Mouse (Mus musculus) forebrain, postnatal 0 days (tissue): Measurements from ENCODE around the gene Adamtsl3. TPM values are rescaled to one million over a fixed set of nuclear protein-coding genes. Genes with fewer than 3 reads are reported as not detected.

Experiments used
- ATAC-seq: fragments of 200-750 bp; cut with Nextera tagmentation; 2 replicates; pipeline ENCODE4 v1.8.0; 2017; ENCODE audit warnings: mild to moderate bottlenecking, moderate library complexity
- DNase-seq: peaks from one replicate; pipeline ENCODE4 v3.0.0-alpha.2; 2015
- H3K27ac ChIP-seq: fragments of 300-500 bp; sonication (generic); 2 replicates; pipeline ENCODE4 v1.5.1; 2014; ENCODE audit warnings: low read depth, mild to moderate bottlenecking, antibody characterized with exemption, low read length, moderate library complexity, mixed read lengths
- H3K27me3 ChIP-seq: fragments of 300-500 bp; sonication (generic); 2 replicates; pipeline ENCODE4 v1.6.1; 2014; ENCODE audit warnings: mild to moderate bottlenecking, low read length, mixed read lengths; ENCODE audit not compliant: insufficient read depth
- H3K36me3 ChIP-seq: fragments of 300-500 bp; sonication (generic); 2 replicates; pipeline ENCODE4 v1.6.1; 2014; ENCODE audit warnings: mild to moderate bottlenecking, moderate library complexity; ENCODE audit not compliant: insufficient read depth
- H3K4me1 ChIP-seq: fragments of 300-500 bp; sonication (generic); 2 replicates; pipeline ENCODE4 v1.6.1; 2014; ENCODE audit warnings: antibody characterized with exemption; ENCODE audit not compliant: insufficient read depth
- H3K4me2 ChIP-seq: fragments of 300-500 bp; sonication (generic); 2 replicates; pipeline ENCODE4 v1.6.1; 2014; ENCODE audit warnings: low read depth, mild to moderate bottlenecking, moderate library complexity
- H3K4me3 ChIP-seq: fragments of 300-500 bp; sonication (generic); 2 replicates; pipeline ENCODE4 v1.5.1; 2014; ENCODE audit warnings: low read depth, low read length, mixed read lengths
- H3K9ac ChIP-seq: fragments of 300-500 bp; sonication (generic); 2 replicates; pipeline ENCODE4 v1.6.1; 2014; ENCODE audit warnings: mild to moderate bottlenecking
- H3K9me3 ChIP-seq: fragments of 300-500 bp; sonication (generic); 2 replicates; pipeline ENCODE4 v1.6.1; 2016; ENCODE audit warnings: low read length
- CTCF ChIP-seq: sonication (generic); IDR thresholded peaks from 2 replicates; pipeline ENCODE4 v1.5.1; 2016; ENCODE audit warnings: antibody characterized with exemption, control low read depth, low read depth
- WGBS: fragments of 180-500 bp; shearing (Covaris S2); extraction: QIAGEN DNeasy Blood & Tissue Kit; methylation state at CpG from one replicate; pipeline ENCODE4 v1.1.7; 2014; 5-methylcytosine and 5-hydroxymethylcytosine counted together
- polyA plus RNA-seq: library from polyadenylated mRNA; unstranded; fragments of >200 nt; fragmentation: Nextera tagmentation; extraction: Ambion mirVana; gene quantifications from 2 replicates; pipeline ENCODE4 v1.2.1, GENCODE M21; 2015
- total RNA-seq: library from RNA; depleted of rRNA; stranded (reverse); fragments of >200 nt; gene quantifications from 2 replicates; pipeline ENCODE4 v1.2.3, GENCODE M21; 2014

Adamtsl3 gene
- total and polyA plus RNA-seq, 2 experiments from 2014 or later: 0.61 to 4.8 TPM

DNA sequence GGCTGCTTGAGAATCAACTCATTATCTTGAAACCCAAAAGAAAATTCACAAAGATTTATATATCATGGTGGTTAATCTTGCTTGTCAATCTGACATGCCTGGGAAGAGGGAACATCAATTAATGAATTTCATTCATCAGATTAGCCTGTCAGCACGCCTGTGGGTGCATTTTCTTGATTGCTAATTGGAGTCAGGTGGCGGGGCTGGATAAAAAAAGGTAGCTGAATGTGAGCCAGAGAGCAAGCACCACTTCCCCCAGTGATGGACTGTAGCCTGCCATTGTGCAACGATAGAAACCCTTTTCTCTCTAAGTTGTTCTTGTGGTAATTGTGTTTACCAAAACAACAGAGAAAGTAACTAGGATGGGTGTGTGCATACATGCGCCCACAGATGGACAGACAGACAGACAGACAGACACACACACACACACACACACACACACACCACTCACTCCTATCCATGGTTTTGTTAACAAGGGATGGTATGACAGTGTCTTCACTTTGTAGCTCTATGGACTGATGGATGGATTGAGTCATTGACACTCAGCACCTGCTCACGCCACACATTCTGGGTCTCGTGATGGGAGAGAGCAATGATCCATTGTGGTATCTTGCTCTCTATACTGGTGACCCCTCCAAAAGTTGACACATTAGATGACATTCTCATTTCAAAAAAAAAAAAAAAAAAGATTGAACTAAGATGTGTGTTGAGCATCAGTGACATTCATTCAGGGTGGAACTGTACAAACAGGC is 59.1 kb downstream of the Adamtsl3 start:
- peaks cover 4% of the 10 kb centered on the region; the same call in 1 of the 2 replicates for H3K4me1 ChIP-seq
- TF ChIP-seq CTCF: no peak
- H3K9me3 ChIP-seq: no peaks in the 10 kb centered on the region
- H3K27me3 ChIP-seq: no peaks in the 10 kb centered on the region
- H3K9ac ChIP-seq: no peak overlapping the region
- WGBS: 30% methylated on average over 6 of the region's 6 CpGs
- no peak overlapping the region for H3K4me3 ChIP-seq
- no peaks in the 10 kb centered on the region for H3K36me3 ChIP-seq
- DNase-seq: no peak
- H3K4me2 ChIP-seq: no peak overlapping the region
- ATAC-seq: no peak
- H3K27ac ChIP-seq: no peak overlapping the region

DNA sequence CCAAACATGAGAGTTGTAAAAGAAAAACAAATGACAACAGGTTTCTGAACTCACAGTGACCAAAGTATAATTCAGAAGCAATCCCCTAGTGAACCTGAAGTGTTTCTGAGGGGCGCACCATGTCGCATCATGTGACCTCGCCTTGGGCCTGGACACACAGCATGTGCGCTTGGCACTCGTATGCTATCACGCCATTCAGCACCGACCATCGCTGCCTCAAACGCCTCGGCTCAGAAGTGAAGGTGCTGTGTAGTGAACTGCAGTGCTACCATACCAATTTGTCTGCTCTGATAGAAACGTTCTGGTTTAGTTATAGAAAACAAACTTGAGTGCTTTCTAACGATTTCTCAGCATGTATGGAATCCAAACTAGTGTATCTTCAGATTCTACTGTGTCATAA is 59.7 kb downstream of the Adamtsl3 start:
- H3K9ac ChIP-seq: no peak overlapping the region
- peaks cover 4% of the 10 kb centered on the region; the same call in 1 of the 2 replicates for H3K4me1 ChIP-seq
- WGBS: 38% methylated on average over 12 of the region's 12 CpGs
- no peak for TF ChIP-seq CTCF
- H3K27me3 ChIP-seq: no peaks in the 10 kb centered on the region
- ATAC-seq (no peak), DNase-seq (no peak)
- H3K27ac ChIP-seq: no peak overlapping the region
- H3K4me3 ChIP-seq: no peak overlapping the region
- H3K9me3 ChIP-seq: no peaks in the 10 kb centered on the region
- no peaks in the 10 kb centered on the region for H3K36me3 ChIP-seq
- H3K4me2 ChIP-seq: no peak overlapping the region

DNA sequence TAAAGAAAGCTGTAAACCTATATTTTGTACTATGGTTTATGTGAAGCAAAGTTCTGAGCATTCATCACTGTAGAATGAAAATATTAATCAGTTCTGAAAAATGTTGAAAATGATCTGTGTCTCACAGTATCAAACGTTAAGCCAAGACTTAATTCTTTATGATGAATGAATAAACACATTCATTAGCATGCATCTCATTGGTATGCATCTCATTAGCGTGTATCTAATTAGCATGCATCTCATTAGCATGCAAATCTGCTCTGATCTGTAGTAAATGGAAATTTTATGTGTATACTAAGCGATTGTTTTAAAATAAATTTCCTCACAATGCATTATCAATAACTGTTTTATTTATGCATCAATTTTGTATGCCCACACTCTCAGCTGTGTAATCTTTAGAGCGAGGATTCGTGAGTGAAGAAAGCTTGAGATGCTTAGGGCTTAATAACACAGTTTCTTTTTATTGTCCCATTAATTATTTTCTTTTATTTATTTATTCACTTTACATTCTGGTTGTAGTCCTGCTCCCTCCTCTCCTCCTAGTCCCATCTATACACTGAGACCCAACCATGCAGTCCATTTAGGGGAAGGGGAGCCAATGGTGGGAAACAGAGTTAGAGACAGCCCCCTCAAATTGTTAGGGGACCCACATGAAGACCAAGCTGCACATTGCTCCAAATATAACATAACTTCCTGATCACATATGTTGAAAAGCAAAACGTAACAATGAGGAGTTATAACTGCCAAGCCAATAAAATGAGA is 60.4 kb downstream of the Adamtsl3 start:
- DNase-seq: no peak
- peaks cover 4% of the 10 kb centered on the region; the same call in 1 of the 2 replicates for H3K4me1 ChIP-seq

DNA sequence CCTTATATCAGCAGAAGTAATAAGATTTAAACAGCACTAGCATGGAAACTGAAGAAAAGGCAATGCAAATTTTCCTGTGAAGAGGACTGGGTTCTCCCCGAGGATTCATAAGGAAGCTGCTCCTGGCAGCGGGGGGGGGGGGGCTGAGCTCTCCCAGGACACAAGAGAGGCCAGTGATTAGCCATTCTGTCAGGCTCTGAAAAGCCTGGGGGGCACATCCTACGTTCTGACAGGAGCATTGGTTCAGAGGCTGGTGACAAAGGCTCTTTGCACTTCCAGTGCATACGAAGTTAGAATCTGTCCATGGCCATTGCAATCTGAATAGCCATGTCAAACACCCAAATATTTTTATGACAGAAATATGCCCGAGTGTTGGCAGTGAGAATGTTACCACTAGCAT is 61.4 kb downstream of the Adamtsl3 start:
- peaks cover 4% of the 10 kb centered on the region; the same call in 1 of the 2 replicates for H3K4me1 ChIP-seq
- no peak overlapping the region for H3K4me3 ChIP-seq
- no peak overlapping the region for H3K9ac ChIP-seq
- no peak overlapping the region for H3K4me2 ChIP-seq
- no peak for ATAC-seq
- no peaks in the 10 kb centered on the region for H3K36me3 ChIP-seq
- no peak overlapping the region for H3K27ac ChIP-seq
- TF ChIP-seq CTCF: no peak
- no peaks in the 10 kb centered on the region for H3K9me3 ChIP-seq
- no peak for DNase-seq
- no peaks in the 10 kb centered on the region for H3K27me3 ChIP-seq
- 15% methylated on average over 5 of the region's 5 CpGs for WGBS

More for the DNA sequence above, 60.4 kb downstream of the Adamtsl3 start:
- Histone ChIP-seq H3K4me2 (no peak overlapping the region), H3K9me3 (no peaks in the 10 kb centered on the region), H3K36me3 (no peaks in the 10 kb centered on the region), H3K27ac (no peak overlapping the region), H3K9ac (no peak overlapping the region), H3K27me3 (no peaks in the 10 kb centered on the region), H3K4me3 (no peak overlapping the region)
- no peak for TF ChIP-seq CTCF
- ATAC-seq: peak; percentile 25; the same call in 1 of the 2 replicates
- 29% methylated on average over 6 of the region's 6 CpGs for WGBS

DNA sequence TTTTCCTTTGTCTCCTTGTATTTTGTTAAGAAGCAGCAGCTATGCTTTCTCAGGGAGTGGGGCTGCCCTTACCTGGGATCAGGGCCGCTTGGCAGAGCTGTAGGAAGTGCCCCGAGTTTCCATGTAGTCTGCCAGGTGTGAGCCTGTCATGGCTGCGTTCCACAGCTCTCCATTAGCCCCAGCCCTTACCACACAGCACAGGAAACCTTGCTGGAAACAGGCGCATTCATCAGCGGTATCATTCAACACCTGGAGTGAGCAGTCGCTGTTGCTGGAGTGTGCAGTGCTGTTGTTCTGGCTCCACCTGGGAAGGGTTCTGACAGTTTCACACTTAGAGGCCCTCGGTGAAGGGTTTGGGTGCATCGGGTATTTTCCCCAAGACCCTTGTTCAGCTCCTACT is 62.1 kb downstream of the Adamtsl3 start:
- Histone ChIP-seq H3K9me3 (no peaks in the 10 kb centered on the region), H3K27ac (no peak overlapping the region), H3K9ac (no peak overlapping the region), H3K36me3 (no peaks in the 10 kb centered on the region), H3K27me3 (no peaks in the 10 kb centered on the region), H3K4me1 (peaks cover 4% of the 10 kb centered on the region; the same call in 1 of the 2 replicates), H3K4me3 (no peak overlapping the region), H3K4me2 (no peak overlapping the region)
- no peak for ATAC-seq
- no peak for TF ChIP-seq CTCF
- 77% methylated on average over 8 of the region's 8 CpGs for WGBS
- no peak for DNase-seq

DNA sequence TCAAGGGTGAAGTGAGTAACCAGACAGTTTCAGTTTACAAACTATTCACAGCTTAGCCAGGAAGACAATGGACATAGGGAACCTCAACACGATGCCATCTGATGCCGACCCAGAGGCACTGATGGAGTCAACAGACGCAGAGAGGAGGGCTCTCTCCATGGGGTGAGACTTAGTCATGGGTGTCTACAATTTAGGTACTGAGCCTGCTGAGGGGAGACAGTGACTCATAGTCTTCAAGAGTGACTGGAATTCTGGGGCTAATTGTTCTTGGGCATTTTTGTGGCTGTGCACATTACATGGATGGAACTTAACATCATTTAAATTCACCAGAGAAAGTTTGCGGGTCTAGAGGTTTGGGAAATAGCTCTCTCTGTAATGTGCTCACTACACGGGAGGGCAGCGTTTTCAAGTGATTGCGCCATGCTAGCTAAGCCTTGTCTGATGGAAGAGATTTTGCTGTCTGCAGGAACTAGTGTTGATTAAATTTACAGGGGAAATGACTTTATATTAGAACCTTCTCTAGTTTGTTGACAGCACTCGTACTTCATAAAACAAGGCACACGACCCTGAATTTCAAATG is 70.1 kb downstream of the Adamtsl3 start:
- ATAC-seq (no peak), DNase-seq (no peak)
- Histone ChIP-seq H3K9ac (no peak overlapping the region), H3K4me3 (no peak overlapping the region), H3K27ac (no peak overlapping the region), H3K9me3 (no peaks in the 10 kb centered on the region), H3K36me3 (no peaks in the 10 kb centered on the region), H3K4me2 (no peak overlapping the region), H3K27me3 (no peaks in the 10 kb centered on the region), H3K4me1 (no peaks in the 10 kb centered on the region)
- TF ChIP-seq CTCF: no peak
- WGBS: 86% methylated on average over 9 of the region's 9 CpGs

DNA sequence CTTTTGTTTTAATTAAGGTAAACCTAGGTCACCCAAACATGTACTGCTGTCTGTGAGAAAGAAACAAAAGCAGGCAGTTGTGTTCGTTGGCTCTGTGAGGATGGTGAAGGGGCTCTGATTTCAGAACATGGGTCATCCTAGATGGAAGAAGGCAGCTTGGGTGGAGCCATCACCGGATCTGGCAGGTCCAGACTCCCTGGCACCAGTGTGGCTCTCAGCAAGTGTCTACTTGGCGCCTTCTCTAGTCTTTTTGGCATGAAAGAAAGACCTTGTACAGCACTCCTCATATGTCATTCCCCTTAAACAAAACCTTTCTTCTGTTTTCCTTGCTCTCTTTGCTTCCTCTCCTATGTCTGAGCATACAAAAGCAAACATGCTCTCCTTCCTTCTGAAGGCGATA is 75.5 kb downstream of the Adamtsl3 start:
- no peak overlapping the region for H3K27ac ChIP-seq
- DNase-seq: no peak
- H3K27me3 ChIP-seq: no peaks in the 10 kb centered on the region
- no peaks in the 10 kb centered on the region for H3K4me1 ChIP-seq
- no peak for TF ChIP-seq CTCF
- no peak overlapping the region for H3K9ac ChIP-seq
- 75% methylated on average over 4 of the region's 4 CpGs for WGBS
- H3K9me3 ChIP-seq: no peaks in the 10 kb centered on the region
- no peaks in the 10 kb centered on the region for H3K36me3 ChIP-seq
- no peak for ATAC-seq
- no peak overlapping the region for H3K4me3 ChIP-seq
- H3K4me2 ChIP-seq: no peak overlapping the region
